Mouse (Mus musculus) brain, adult 2 months (tissue): ENCODE results near the gene Plekha8.

Experiments
- DNase-seq: peaks from one replicate; pipeline ENCODE4 v3.0.0; 2011; ENCODE audit warnings: low read depth, low spot score

Plekha8 gene

GRCm38 (mm10) chr6:54643181-54643580 lies 48.3 kb downstream of the Plekha8 start:
- DNase-seq = no peak

- DNase-seq = peak; percentile 64
Observed at GRCm38 (mm10) chr6:54655471-54656095, 60.7 kb downstream of the Plekha8 start.

- DNase-seq = no peak
Observed at GRCm38 (mm10) chr6:54657861-54658260, 63.0 kb downstream of the Plekha8 start.

- DNase-seq = peak; percentile 52
Observed at GRCm38 (mm10) chr6:54669868-54670267, 75.0 kb downstream of the Plekha8 start.

DNA sequence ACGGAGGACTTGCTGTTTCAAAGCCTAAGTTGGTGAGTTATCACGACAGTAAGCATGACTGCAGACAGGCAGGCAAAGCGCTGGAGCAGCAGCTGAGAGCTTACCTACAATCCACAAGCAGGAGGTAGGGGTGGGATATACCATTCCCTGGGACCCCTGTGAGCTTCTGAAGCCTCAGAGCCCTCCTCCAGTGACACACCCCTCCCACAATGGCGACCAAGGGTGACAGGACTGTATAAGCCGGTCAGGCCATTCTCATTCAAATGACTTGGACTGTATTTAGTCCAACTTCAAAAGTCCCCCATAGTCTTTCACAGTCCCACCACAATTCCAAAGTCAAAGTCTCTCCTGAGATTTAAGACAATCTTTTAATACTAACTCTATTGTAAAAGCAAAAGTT lies 78.0 kb downstream of the Plekha8 start:
- no peak for DNase-seq

DNA sequence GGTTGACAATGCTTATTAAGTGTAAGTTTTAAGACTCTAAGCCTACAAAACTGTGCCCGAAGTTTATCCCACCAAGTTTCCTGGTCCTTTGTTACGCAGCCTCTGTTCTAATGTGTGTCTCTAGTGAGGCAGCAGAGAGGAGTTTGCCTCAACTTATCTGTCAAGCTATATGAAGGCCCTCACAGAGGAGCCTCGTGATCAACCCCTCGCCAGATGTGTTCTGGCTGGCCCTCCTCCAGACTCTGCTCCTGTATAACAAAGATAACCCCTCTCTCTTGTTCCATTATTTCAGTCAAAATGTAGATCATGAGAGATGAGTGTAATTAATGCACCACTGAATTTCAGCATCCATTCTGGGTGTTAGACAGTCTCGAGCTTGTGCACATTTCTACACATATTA lies 84.8 kb downstream of the Plekha8 start:
- DNase-seq = no peak

GRCm38 (mm10) chr6:54680891-54681745 lies 86.2 kb downstream of the Plekha8 start, which contains the start of gene Mturn:
Gene Mturn (plus strand): TSS chr6:54681624.
- peak; percentile 96 for DNase-seq

GRCm38 (mm10) chr6:54681746-54682428 lies 87.0 kb downstream of the Plekha8 start:
- peak; percentile 36 for DNase-seq

DNA sequence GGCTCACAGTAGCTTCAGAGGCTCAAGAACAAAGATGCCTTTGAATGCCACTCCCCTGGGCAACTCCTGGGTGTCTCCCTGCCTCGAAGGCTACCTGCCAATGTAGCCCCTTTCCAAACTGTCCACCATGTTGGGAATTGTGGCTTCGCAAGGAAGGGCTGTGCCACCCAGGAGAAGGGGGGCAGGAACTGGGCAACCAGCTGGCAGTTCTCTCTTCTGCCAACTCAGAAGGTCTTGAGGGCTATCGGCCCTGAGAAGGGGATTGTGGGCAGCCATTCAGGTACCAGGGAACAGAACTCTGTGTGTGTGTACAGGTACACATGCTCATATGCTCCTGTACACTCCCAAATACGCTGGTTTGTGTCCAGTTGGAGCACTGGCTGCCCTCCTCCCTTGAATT lies 89.2 kb downstream of the Plekha8 start:
- DNase-seq = no peak

GRCm38 (mm10) chr6:54685103-54685502 lies 90.2 kb downstream of the Plekha8 start:
- no peak for DNase-seq

DNA sequence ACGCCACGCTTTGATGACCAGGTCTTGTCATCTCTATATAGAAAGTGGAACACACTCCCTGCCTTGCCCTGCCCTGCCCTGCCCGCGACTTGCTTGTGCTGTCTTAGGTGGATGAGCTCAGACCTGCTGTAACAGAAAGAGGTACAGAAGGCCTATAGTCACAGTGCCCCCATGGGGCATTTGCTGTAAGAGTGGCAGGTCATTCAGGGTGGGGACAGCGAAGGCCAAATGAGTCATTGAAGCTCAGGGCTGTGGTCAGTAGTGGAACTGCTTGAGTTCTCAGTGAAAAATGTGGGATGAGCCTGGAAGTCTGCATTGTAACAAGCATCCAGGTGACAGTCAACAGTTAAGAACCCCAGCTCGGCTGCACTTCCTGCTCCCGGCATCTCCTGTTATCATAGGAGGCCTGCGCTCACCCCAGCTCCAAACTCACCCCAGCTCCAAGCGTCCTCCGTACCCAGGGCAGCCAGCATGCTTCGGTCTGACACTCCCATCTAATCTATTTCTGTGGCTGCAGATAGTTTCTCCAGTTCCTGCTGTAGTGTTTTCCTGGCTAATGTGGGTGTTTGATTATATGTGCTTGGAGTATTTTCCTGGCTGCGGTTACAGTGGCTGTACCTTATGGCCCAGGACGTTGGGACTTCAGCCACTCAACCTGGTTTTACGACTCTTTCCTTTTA lies 90.9 kb downstream of the Plekha8 start:
- DNase-seq = no peak

DNA sequence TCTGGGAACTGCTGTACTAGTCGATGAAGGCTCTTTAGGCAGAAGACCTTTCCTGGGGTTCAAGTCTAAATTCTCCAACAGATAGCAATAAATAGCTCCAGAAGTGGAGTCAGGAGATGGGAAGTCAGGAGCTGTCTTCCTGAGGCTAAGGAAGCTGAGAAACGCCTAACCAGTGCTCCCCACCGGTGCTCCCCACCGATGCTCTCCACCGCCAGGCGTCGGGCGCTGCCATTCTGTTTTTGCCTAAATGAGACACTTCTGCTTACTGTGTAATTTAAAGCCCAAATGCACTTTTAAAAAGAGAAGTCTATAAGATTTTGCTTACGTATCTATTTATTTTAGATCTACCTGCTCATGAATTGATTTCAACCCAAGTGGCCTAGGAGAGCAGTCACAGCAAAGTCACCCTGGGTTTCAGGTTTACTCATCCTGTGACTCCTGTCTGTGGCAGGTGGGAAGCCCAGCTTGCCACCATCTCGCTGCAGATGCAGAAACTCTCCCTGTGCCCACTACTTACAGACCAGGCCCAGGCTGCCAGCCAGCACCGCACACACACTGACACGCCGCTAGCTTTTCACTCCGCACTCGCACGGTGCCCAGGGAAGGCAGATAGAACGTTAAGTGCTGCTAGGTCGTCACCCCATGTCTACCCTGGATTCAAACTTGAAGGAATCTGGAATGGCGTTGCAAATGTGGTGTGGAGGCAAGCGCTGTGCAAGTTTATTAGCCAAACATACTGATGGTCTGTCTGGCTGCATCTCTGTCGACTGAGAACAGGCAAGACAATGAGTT lies 92.2 kb downstream of the Plekha8 start:
- no peak for DNase-seq

- DNase-seq = no peak
Observed at GRCm38 (mm10) chr6:54688467-54689323, 93.8 kb downstream of the Plekha8 start.

DNA sequence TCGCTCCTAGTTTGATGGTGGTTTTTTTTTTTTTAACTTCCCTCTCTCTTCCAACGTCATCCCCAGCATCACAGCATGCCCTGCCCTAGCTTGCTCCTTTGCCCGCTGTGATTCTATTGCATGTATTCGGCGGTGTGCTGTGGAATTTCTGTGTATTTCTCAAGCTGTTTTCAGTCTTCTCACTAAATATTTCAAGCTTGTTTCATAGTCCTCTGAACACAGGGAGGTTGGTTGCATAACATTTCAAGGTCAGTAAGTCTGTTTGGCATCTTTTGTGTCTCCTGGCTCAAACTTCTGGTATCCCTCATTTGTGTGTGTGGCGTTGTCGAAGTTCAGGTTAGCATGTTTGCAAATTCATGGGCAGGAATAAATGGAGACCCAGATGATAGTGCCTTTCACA lies 94.8 kb downstream of the Plekha8 start:
- no peak for DNase-seq

GRCm38 (mm10) chr6:54690838-54691237 lies 95.9 kb downstream of the Plekha8 start:
- no peak for DNase-seq

DNA sequence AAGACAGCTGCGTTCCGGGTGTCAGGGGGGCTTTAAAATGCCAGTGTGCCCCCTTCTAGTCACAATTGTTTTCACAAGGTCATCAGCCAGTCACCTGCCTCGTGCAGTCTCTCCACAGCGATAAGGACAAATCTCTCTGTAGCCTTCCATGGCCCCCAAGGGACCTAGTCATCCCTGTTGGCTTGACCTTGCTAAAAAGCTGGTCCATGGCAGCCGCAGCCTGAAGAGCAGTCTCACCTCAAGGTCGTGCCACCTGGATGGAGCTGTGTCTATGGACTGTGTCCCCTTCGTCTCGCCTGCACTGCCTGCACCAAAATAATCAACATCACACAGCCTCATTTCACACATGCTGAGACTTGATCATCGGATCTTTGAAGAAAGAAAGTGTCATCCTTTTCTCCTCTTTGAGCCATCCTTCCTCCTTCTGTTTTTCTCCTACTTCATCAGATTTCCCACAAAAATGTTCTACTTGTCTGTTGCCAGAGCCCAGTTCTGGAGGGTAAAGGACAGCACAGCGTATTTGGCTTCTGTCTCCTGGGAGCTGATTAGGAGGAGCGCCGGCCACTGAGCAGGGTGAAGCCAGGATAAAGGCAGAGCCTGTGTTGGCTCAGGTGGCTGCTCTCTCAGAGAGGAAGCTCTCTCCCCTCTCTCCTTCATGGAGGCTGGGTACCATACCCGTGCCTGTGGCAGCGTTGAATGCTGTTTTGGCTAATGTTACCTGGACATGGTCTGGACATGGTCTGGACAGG lies 96.6 kb downstream of the Plekha8 start:
- no peak for DNase-seq

DNA sequence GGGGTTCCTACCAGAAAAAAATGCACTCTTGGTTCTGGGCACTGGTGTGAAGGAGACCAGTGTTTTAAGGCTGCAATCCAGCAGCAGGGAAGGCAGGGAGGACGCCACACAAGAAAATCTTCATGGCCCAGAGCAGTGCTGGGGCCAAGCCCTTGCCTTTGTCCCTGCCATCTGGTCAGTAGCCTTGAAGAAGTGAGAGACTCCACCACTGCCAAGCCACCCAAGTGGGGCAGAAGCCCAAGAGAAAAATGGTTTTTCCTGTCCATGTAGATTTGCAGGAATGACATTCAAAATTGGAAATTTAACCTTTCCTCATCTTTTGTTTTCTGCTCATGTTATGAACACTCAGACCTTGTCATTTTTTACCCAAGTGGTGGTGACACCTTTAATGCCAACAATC lies 97.3 kb downstream of the Plekha8 start:
- DNase-seq = no peak

DNA sequence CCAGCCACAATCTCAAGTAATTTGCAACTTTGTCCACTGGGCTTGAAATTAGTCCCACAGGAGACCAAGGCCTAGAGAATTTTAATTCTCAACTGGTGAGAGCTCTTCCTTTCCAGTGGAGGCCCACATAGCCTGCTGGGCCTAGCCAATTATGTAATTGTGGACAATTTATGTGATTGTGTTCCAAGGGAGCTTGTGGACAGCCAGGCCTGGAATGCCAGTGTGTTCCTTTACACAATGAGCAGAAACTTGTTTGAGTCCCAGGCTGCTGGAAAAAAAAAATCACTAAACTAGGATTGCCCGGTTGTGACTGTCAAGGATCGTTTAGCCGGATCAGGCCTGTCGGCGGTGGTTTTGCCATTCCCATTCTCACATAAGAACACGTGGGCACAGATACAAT lies 98.4 kb downstream of the Plekha8 start:
- DNase-seq = no peak
